Mouse (Mus musculus): ENCODE data around the gene Bpgm.

Gene Bpgm

DNA sequence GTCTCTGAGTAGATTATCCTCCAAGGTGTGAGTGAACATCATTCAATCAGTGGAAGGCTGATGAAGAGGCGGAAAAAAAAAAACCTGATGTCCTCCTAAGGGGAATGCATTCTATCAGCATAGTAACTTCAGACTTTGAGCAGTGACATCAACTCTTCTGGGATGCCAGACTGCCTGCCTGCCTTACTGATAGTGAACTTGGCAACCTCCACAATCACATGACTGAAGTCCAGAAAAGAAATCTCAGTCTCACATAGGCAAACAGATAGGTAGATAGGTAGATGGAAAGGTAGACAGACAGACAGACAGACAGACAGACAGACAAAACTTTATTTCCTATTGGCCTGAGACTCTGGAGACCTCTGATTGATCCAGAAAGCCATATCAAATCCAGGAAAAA is 57.0 kb downstream of the Bpgm start:
- DNase-seq: no peak

DNA sequence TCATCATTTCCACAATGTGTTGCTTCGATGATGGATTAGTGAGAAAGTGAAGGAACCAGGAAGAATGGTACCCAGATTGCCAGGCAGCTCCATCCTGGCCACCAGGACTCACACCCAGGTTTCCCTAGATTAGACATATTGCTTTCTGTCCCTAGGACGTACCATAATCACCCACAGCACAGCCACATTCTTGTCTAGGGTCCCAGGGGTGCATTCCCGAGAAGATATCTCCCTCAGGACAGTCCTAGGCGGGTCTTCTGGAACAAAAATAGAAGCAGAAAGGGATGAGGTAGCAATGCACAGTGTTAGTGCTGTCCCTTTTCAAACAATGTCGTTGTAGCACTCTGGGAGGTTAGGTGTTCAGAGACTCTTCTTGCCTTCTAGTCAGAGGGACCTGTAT is 57.9 kb downstream of the Bpgm start:
- DNase-seq: no peak

DNA sequence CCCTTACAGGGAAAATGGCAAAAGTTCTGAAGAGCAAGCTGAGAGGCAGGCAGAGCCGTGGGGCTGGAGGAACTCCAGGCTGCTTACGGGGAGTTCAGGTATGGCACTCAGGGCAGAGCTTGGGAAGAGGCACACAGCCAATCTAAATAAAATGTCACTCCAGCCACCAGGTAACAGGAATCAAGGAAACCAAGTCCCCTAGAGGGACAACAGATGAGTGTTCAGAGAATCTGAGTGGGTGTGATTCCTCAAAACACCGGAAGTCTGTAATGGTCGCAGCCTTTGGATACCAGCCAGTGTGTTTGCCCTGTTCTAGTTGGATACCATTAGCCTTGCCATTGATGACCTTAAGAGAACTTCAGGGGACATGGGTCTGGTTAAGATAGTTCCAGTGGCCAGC is 66.9 kb downstream of the Bpgm start:
- peak in 1 of 2 experiments; percentile 5 for DNase-seq

DNA sequence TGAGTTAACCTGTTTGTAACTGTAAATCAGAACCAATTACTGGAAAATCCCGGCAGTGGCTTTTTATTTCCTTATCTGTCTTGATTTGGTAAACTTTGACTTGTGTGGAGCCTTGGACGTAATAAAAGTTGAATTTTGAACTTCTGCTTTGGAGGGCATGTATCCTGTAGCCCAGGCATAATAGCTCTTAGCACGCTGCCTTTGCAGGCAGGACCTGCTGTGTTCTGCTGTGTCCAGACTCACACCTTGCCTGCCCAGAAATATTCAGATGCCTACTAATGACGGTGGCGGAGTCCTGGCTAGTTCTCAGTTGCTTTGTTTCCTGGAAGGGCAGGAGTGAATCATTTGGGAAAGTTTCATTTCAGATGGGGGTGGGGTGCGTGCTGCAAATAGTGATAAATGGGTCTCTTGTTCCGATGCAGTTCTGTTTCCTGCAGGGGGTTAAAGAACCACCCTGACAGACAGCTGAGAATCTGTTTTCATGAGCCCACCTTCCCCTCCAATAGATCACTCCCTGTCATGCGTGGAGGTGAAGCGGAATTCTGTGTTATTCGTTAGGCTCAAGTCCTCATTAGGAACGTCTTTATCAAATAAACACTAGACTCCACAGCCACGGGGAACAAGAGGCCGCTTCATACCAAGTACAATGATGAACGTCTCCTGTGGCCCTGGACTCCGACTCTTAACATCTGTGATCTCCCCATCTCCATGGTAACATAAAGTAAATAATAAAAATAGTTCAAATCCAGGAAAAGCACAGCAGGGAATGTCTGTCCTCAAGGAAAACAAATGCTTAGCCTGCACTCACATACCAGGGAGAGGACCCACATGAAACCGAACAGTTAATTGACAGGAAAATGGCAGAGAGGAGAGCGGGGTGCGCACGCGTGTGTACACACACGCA is 67.5 kb downstream of the Bpgm start:
- peak in 1 of 2 experiments; percentile 22 for DNase-seq

DNA sequence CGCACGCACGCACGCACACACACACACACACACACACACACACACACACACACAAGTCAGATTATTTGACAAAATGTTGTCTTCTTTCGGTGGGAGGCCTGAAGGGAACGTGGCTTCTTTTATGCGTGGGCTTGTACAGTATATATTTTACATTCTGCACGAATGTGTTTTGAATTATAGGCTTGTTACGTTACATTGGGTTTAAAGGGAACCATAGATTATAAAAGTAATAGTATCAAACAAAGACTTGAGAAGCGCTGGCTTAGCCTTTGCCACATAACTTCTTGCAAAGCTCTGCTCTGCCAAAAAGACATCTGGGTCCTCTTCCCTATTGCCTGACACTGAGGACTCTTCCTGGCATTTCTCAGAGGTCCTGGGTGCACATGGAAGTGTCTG is 68.2 kb downstream of the Bpgm start:
- DNase-seq: peak in 1 of 2 experiments; percentile 3

DNA sequence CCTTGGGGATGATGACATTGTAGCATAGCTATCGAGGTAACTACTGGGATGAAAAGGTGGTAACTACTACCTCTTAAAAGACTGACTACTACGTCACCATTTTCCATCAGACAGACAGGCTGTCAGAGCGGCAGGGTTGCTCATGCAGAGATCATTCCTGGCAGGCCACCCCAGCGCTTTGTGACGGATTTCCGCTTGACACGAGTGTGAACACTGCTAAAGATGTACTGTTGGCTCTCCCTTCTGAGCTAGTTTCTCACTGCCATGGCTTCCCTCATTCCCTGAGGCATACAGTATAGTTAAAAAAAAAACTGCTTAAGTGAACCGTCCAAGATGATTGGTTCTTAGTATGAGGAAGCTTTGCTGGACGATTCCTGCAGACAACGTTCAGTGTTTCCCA is 69.3 kb downstream of the Bpgm start:
- DNase-seq: peak in 1 of 2 experiments; percentile 13

DNA sequence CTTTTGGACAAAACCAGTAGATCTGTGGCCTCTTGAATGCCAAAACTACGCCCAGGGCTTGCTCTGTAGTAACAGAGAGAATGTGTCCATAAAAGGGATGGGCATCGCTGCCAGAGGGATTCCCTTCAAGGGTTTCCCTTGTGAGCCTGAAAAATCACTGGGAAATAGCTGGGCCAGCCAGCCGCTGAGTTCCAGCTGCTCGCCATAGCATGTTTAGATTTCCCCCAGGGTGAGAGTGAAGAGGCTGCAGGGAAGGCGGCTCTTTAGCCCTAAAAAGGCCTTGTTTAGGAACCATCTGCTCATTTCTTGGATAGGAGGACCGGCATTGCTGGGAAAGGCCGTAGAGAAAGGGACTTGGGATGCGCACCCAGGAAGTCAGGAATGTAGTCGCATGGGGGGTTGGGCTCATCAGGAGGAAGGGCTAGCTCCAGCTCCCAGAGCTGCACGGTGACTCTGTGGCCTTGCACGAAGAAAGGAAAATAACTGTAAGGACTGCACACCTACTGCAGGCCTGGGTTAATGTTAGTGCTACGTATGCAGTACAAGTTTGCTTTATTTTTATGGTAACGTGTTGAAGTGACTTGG is 72.5 kb downstream of the Bpgm start:
- peak in 1 of 2 experiments; percentile 16 for DNase-seq

DNA sequence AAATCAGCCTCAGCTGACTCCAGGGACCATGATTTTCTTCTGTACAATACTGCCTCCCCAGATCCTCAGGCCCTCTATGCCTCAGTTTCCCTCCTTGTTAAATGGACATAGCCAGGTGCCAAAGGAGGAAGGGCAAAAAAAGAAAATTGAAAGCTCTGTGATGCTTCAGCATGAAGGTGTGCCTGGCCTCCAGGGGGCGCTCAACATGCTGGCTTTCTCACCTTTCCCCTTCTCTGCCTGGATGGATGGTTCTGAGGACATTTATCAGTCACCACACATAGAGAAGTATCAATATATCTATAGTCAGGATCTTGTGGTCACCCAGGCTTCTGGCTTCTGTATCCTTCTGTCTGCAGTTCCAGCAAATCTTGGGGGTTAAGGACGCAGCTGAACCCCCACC is 73.0 kb downstream of the Bpgm start:
- DNase-seq: peak; percentile 75 to 78

DNA sequence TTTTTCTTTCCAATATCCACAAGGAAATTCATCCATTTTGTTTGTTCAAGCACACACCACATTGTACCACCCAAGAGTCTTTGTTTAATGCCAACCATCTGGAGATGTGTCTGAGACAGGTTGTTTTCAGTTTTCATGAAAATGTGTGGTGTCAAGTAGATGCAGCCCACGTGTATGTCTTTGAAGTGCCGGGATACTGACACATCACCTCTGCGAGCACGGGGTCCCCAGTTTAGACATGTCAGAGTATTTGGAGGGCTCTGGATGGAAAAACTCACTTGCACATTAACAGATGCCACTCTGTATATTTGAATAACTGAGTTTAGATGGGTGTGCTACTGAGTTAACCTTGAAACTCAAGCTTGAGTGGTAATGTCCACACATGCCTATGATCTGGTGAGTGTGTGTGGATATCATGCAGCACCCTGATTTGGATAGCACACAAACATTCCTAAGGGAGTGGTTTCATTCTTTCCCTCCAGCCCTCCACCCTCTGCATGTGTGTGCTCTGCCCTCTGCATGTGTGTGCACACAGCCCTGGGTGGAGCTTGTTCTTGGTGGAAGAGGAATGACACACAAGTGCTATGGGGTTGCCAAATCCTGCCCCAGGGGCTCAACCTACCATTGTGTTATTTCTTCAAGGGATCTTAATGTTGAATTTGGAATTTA is 76.6 kb downstream of the Bpgm start:
- DNase-seq: no peak

DNA sequence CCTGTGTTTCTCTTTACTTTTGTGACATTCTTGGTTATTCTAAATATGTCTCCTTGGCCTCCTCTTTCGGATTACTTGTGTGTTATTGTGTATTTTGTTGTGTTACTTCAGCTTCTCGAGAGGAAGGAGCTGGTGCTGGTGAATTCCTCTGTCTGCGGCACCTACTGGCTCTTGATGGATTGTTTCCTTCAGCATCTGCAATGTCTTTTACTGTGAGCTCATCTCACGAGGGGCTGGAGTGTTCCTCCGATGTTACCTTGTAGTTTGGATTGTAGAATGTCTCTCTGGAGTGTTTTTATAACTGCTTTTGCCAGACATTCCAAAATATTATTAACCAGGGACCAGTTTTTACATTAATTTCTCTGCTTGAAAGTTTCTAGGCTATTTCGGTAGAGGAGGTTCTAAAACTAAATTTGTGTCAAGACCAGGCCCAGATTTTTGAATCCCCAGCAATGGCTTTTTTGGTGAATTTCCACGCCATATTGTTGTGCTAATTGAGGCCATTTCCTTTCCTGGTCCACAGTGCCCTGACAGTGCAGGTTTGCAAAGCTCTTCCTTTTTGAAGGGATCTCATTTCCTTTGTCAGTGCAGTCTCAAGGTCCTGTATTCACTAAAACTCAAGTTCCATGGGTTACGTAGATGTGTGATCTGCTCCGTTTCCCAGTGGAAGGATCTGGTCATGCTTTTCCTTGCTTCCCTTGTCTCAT is 78.4 kb downstream of the Bpgm start:
- DNase-seq: no peak
